Mouse (Mus musculus) CH12.LX (cell line): ENCODE measurements around the gene Drg2. TPM values are rescaled to one million over a fixed set of nuclear protein-coding genes. Genes with fewer than 3 reads are reported as not detected.

Source experiments
- DNase-seq: peaks from one replicate; pipeline ENCODE4 v3.0.0-alpha.2; 2013; ENCODE audit errors: extremely low read depth
- H3K27ac ChIP-seq: 2 replicates; pipeline ENCODE4 v1.5.1; 2012; ENCODE audit warnings: low read depth, mild to moderate bottlenecking, control low read depth, moderate library complexity; ENCODE audit not compliant: insufficient read depth
- H3K27me3 ChIP-seq: replicated peaks from 2 replicates; pipeline ENCODE3; 2012; ENCODE audit warnings: inconsistent platforms
- H3K36me3 ChIP-seq, 2 experiments: replicated peaks in 1 of 2; 2 replicates each; pipeline versions ENCODE3 to v1.6.1; 2012; ENCODE audit warnings: inconsistent platforms in 1 of 2, low read length in 1 of 2, mild to moderate bottlenecking in 1 of 2, mixed read lengths in 1 of 2, moderate library complexity in 1 of 2; ENCODE audit not compliant: control insufficient read depth in 1 of 2, insufficient read depth in 1 of 2
- H3K4me1 ChIP-seq, 2 experiments: 2 replicates each; pipeline ENCODE4 v1.6.1; 2012; ENCODE audit warnings: inconsistent platforms in 1 of 2, moderate library complexity in 1 of 2; ENCODE audit not compliant: insufficient read depth in 2 of 2, control insufficient read depth in 1 of 2
- H3K4me2 ChIP-seq: 2 replicates; pipeline ENCODE4 v1.6.1; 2012; ENCODE audit warnings: low read depth, mild to moderate bottlenecking, control low read depth; ENCODE audit not compliant: poor library complexity, insufficient read depth, severe bottlenecking
- H3K4me3 ChIP-seq, 3 experiments: fragments of 150-350 bp in 1 of 3; sonication (generic) in 1 of 3; replicated peaks in 1 of 3; 2 replicates each; pipeline versions ENCODE3 to v1.5.1; 2011 to 2012; ENCODE audit warnings: low read depth in 2 of 3, low read length in 2 of 3, mild to moderate bottlenecking in 2 of 3, moderate library complexity in 2 of 3, control low read depth in 1 of 3, improper control_type of control experiment in 1 of 3, inconsistent platforms in 1 of 3, mixed read lengths in 1 of 3; ENCODE audit not compliant: poor library complexity in 1 of 3
- H3K79me2 ChIP-seq: replicated peaks from 2 replicates; pipeline ENCODE4 v1.6.1; 2012; ENCODE audit warnings: mild to moderate bottlenecking, moderate library complexity; ENCODE audit not compliant: control insufficient read depth, poor library complexity, insufficient read depth, severe bottlenecking; ENCODE audit errors: extremely low read depth
- H3K9ac ChIP-seq: 2 replicates; pipeline ENCODE4 v1.6.1; 2012; ENCODE audit warnings: low read depth, mild to moderate bottlenecking, control low read depth, moderate library complexity; ENCODE audit not compliant: insufficient read depth
- H3K9me3 ChIP-seq: replicated peaks from 2 replicates; pipeline ENCODE3; 2012; ENCODE audit warnings: low read length, inconsistent platforms, mixed read lengths
- BHLHE40 ChIP-seq: IDR thresholded peaks from 2 replicates; pipeline ENCODE4 v1.6.1; 2011; ENCODE audit warnings: mild to moderate bottlenecking, low read depth, low read length, improper control_type of control experiment
- CHD1 ChIP-seq: IDR thresholded peaks from 2 replicates; pipeline ENCODE4 v1.6.1; 2012; ENCODE audit warnings: low read depth, low read length, improper control_type of control experiment, inconsistent platforms
- CHD2 ChIP-seq: IDR thresholded peaks from 2 replicates; pipeline ENCODE4 v1.6.1; 2011; ENCODE audit warnings: low read length, improper control_type of control experiment
- E2F4 ChIP-seq: IDR thresholded peaks from 2 replicates; pipeline ENCODE4 v1.6.1; 2011; ENCODE audit warnings: low read depth, low read length, improper control_type of control experiment; ENCODE audit not compliant: insufficient replicate concordance
- ELF1 ChIP-seq: IDR thresholded peaks from 2 replicates; pipeline ENCODE4 v1.6.1; 2014; ENCODE audit warnings: low read depth, mild to moderate bottlenecking, inconsistent platforms, low read length, improper control_type of control experiment
- EP300 ChIP-seq: IDR thresholded peaks from 2 replicates; pipeline ENCODE4 v1.6.1; 2011; ENCODE audit warnings: low read length, improper control_type of control experiment
- HCFC1 ChIP-seq: IDR thresholded peaks from 2 replicates; pipeline ENCODE4 v1.6.1; 2012; ENCODE audit warnings: low read depth, mild to moderate bottlenecking, inconsistent platforms, low read length, improper control_type of control experiment
- KAT2A ChIP-seq: IDR thresholded peaks from 2 replicates; pipeline ENCODE4 v1.6.1; 2012; ENCODE audit warnings: low read length, improper control_type of control experiment, inconsistent platforms; ENCODE audit not compliant: insufficient replicate concordance
- MAZ ChIP-seq: IDR thresholded peaks from 2 replicates; pipeline ENCODE4 v1.6.1; 2012; ENCODE audit warnings: low read depth, mild to moderate bottlenecking, inconsistent platforms, low read length, improper control_type of control experiment, moderate library complexity
- MEF2A ChIP-seq: IDR thresholded peaks from 2 replicates; pipeline ENCODE4 v1.6.1; 2014; ENCODE audit warnings: low read depth, mild to moderate bottlenecking, inconsistent platforms, low read length, improper control_type of control experiment, borderline replicate concordance
- NRF1 ChIP-seq: IDR thresholded peaks from 2 replicates; pipeline ENCODE4 v1.6.1; 2014; ENCODE audit warnings: low read depth, mild to moderate bottlenecking, inconsistent platforms, low read length, improper control_type of control experiment, moderate library complexity
- POLR2A ChIP-seq: IDR thresholded peaks from 2 replicates; pipeline ENCODE4 v1.6.1; 2011; ENCODE audit warnings: low read depth, mild to moderate bottlenecking, improper control_type of control experiment, low read length
- POLR2AphosphoS2 ChIP-seq: IDR thresholded peaks from 2 replicates; pipeline ENCODE4 v1.6.1; 2011; ENCODE audit warnings: low read depth, low read length, improper control_type of control experiment
- SIN3A ChIP-seq: IDR thresholded peaks from 2 replicates; pipeline ENCODE4 v1.6.1; 2012; ENCODE audit warnings: low read length, improper control_type of control experiment, inconsistent platforms
- SMC3 ChIP-seq: IDR thresholded peaks from 2 replicates; pipeline ENCODE4 v1.6.1; 2011; ENCODE audit warnings: low read depth, low read length, improper control_type of control experiment
- TBP ChIP-seq: conservative IDR thresholded peaks from 2 replicates; pipeline ENCODE4 v1.6.1; 2011; ENCODE audit warnings: low read depth, low read length, improper control_type of control experiment
- UBTF ChIP-seq: IDR thresholded peaks from 2 replicates; pipeline ENCODE4 v1.6.1; 2012; ENCODE audit warnings: low read depth, mild to moderate bottlenecking, inconsistent platforms, low read length, improper control_type of control experiment, moderate library complexity
- USF1 ChIP-seq: IDR thresholded peaks from 2 replicates; pipeline ENCODE4 v1.6.1; 2014; ENCODE audit warnings: low read depth, mild to moderate bottlenecking, inconsistent platforms, low read length, improper control_type of control experiment
- ZC3H11A ChIP-seq: IDR thresholded peaks from 2 replicates; pipeline ENCODE4 v1.6.1; 2012; ENCODE audit warnings: low read depth, mild to moderate bottlenecking, inconsistent platforms, low read length, improper control_type of control experiment
- ZNF384 ChIP-seq: IDR thresholded peaks from 2 replicates; pipeline ENCODE4 v1.6.1; 2012; ENCODE audit warnings: low read depth, low read length, improper control_type of control experiment, inconsistent platforms
- dilution Hi-C: fragments of 300-500 bp; cut with MboI; formaldehyde crosslinking; loops from 2 replicates; pipeline ENCODE4 v1.14.3; 2020; ENCODE audit warnings: low sequenced_read_pairs; ENCODE audit not compliant: extremely low pct_unique_long_range_greater_than_20kb, extremely low pct_ligation_motif_present
- in situ Hi-C: fragments of 300-500 bp; cut with MboI; formaldehyde crosslinking; loops from 3 replicates; pipeline ENCODE4 v1.14.3; 2019; ENCODE audit warnings: low sequenced_read_pairs, low pct_ligation_motif_present, low pct_unique_long_range_greater_than_20kb, mixed read lengths
- polyA plus RNA-seq: library from polyadenylated mRNA; unstranded; fragments of >175 nt; gene quantifications from 2 replicates; pipeline ENCODE4 v1.2.1, GENCODE M21; 2012; ENCODE audit warnings: low read depth; ENCODE audit not compliant: insufficient read length
- total RNA-seq, 2 experiments: library from RNA; depleted of rRNA; stranded (reverse); fragments of 300-350 nt in 1 of 2; fragments of >200 nt in 1 of 2; gene quantifications; 2 replicates each; pipeline ENCODE4 v1.2.3; 2012 to 2014

The Drg2 gene
- total and polyA plus RNA-seq, 3 experiments = 115 to 155 (median 135) TPM

DNA sequence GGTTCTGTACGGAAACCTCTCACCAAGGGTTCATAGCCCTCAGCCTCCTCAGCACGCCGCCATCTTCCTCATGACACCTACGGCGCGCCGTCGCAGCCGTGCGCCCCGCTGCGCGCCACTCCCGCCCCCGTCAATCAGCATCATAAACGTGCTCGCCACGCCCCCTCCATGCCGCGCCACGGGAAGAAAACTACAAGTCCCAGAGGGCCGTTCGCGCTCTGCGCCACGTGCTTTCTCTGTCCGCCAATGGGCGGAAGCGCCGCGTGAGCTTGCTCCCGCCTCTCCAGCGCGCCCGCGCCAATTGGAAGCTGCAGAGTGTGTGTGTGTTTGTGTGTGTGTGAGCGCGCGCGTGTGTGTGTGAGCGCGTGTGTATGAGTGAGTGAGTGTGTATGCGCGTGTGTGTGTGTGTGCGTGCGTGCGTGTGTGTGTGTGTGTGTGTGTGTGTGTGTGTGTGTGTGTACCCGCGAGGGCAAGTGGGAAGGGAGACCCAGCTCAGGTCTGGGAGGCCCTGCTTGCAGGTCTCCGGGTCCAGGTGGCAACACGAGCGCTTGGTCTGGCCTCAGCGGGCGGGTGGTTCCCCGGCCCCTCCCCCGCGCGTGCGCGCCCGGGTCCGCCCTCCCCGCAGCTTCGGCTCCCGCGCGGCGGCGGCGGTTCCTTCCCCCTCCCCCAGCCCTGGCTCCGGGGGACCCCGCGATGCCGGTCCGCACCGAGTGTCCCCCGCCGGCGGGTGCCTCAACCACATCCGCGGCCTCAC lies 37.3 kb upstream of the Drg2 start, which contains the start of gene Gid4 (continued):
- TF ChIP-seq POLR2AphosphoS2 (no peak; the same call in 1 of the 2 replicates), ELF1 (peak; percentile 83), POLR2A (peak; percentile 95), ZC3H11A (no peak), CHD1 (no peak), ZNF384 (peak; percentile 7; the same call in 1 of the 2 replicates), MAZ (peak; percentile 88; the same call in 1 of the 2 replicates), EP300 (no peak), BHLHE40 (peak; percentile 95), UBTF (no peak; the same call in 1 of the 2 replicates), SIN3A (peak; percentile 100), HCFC1 (peak; percentile 97), NRF1 (peak; percentile 84), CHD2 (peak; percentile 93), SMC3 (no peak), USF1 (peak; percentile 100), MEF2A (peak; percentile 64; the same call in 1 of the 2 replicates)

DNA sequence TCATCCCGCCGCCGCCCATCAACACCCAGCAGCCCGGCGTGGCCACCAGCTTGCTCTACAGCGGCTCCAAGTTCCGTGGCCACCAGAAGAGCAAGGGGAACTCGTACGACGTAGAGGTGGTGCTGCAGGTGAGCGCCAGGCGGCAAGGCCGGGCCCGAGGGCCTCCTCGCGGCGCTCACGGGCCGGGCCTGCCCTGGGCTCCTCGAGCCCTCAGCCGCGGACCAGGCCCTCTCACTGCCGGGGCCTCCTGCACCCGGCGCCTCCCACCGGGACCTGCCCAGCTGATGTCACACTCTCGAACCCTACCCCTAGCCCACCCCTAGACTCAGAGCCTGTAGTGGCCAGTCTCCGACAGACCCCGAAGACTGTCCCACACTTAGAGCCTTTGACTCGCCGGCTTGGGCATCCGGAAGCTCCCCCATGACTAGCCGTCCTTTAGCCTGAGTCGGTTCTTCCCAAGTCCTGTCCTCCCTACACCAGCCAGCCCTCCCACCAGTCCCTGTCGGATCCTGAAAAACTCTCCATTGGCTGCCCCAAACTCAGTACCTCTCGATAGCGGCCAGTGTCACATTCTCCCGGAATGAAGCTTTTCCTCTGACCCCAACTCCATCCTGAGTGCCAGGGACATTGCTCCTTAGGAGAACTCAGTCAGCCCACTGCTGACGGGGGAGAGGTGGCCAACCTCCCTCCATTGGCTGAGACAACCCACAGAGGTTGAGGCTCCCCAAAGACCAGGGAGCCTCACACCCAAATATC lies 36.5 kb upstream of the Drg2 start, which contains the start of gene Atpaf2:
Gene Atpaf2, minus strand, starts transcription at position 741 of the 756 bp plus-strand sequence.
- dilution Hi-C loops (no loop called here), in situ Hi-C loops (loop anchor here (5.0 to 25.0 kb wide), 3 partner anchors 163 to 331 kb away; no protein-coding TSS in a partner anchor)
- no peak for DNase-seq
- peak within 1 kb of the TSS; percentile 86 for H3K4me2 ChIP-seq
- TF ChIP-seq ELF1 (0 out of 2 replicates have a peak, but pooled peaks have one; percentile 17), SMC3 (no peak), BHLHE40 (0 out of 2 replicates have a peak, but pooled peaks have one; percentile 8), POLR2A (no peak), UBTF (0 out of 2 replicates have a peak, but pooled peaks have one; percentile 60), KAT2A (0 out of 2 replicates have a peak, but pooled peaks have one; percentile 19), E2F4 (no peak), TBP (0 out of 2 replicates have a peak, but pooled peaks have one; percentile 20), POLR2AphosphoS2 (no peak), CHD2 (0 out of 2 replicates have a peak, but pooled peaks have one; percentile 15), MAZ (peak; percentile 28; the same call in 1 of the 2 replicates)
- H3K4me1 ChIP-seq = peaks cover 7 to 54% of the 10 kb centered on the region in 2 experiments
- H3K36me3 ChIP-seq = peaks cover 0 to 28% of the 10 kb centered on the region in 2 experiments
- H3K27me3 ChIP-seq = no peaks in the 10 kb centered on the region
- H3K9ac ChIP-seq = peak within 1 kb of the TSS; percentile 87
- H3K27ac ChIP-seq = peak within 1 kb of the TSS; percentile 70
- H3K79me2 ChIP-seq = peaks cover 35% of the 10 kb centered on the region
- H3K9me3 ChIP-seq = no peaks in the 10 kb centered on the region
- H3K4me3 ChIP-seq = peak within 1 kb of the TSS; percentile 80 to 94 (median 87)
